Mouse (Mus musculus) embryonic facial prominence, embryonic 11.5 days (tissue): ENCODE measurements at regions not wholly inside any gene's neighbourhood (a gene's known extent, or its start where the extent isn't known, plus 50 kb on each side); places are given as distances from the start of the nearest gene placed in this dataset.

Source experiments
- ATAC-seq: fragments of 200-750 bp; cut with Nextera tagmentation; replicated peaks from 2 replicates; pipeline ENCODE4 v1.8.0; 2017; ENCODE audit warnings: low read depth; ENCODE audit not compliant: insufficient number of reproducible peaks, low FRiP score, low TSS enrichment
- DNase-seq: peaks from one replicate; pipeline ENCODE4 v3.0.0-alpha.2; 2015; ENCODE audit warnings: low spot score
- H3K27ac ChIP-seq: fragments of 300-500 bp; sonication (generic); replicated peaks from 2 replicates; pipeline ENCODE4 v1.5.1; 2014; ENCODE audit warnings: mild to moderate bottlenecking, low read depth, low read length, control low read depth
- H3K27me3 ChIP-seq: fragments of 300-500 bp; sonication (generic); 2 replicates; pipeline ENCODE4 v1.6.1; 2014; ENCODE audit warnings: mild to moderate bottlenecking, low read length, moderate library complexity, mixed read lengths; ENCODE audit not compliant: control insufficient read depth, insufficient read depth
- H3K36me3 ChIP-seq: fragments of 300-500 bp; sonication (generic); replicated peaks from 2 replicates; pipeline ENCODE4 v1.6.1; 2014; ENCODE audit warnings: low read depth, mild to moderate bottlenecking, low read length, moderate library complexity, mixed read lengths; ENCODE audit not compliant: control insufficient read depth, insufficient read depth
- H3K4me1 ChIP-seq: fragments of 300-500 bp; sonication (generic); 2 replicates; pipeline ENCODE4 v1.6.1; 2014; ENCODE audit warnings: low read length, mixed read lengths; ENCODE audit not compliant: control insufficient read depth, insufficient read depth
- H3K4me2 ChIP-seq: fragments of 300-500 bp; sonication (generic); 2 replicates; pipeline ENCODE4 v1.6.1; 2014; ENCODE audit warnings: low read depth, mild to moderate bottlenecking, control low read depth, low read length, moderate library complexity
- H3K4me3 ChIP-seq: fragments of 300-500 bp; sonication (generic); 2 replicates; pipeline ENCODE4 v1.5.1; 2014; ENCODE audit warnings: low read depth, low read length, control low read depth
- H3K9ac ChIP-seq: fragments of 300-500 bp; sonication (generic); replicated peaks from 2 replicates; pipeline ENCODE4 v1.6.1; 2014; ENCODE audit warnings: mild to moderate bottlenecking, control low read depth, low read length
- H3K9me3 ChIP-seq: fragments of 300-500 bp; sonication (generic); replicated peaks from 2 replicates; pipeline ENCODE4 v1.6.1; 2016; ENCODE audit warnings: mild to moderate bottlenecking, low read length, inconsistent platforms, mixed read lengths; ENCODE audit not compliant: control insufficient read depth
- WGBS: fragments of 180-500 bp; shearing (Covaris S2); extraction: QIAGEN DNeasy Blood & Tissue Kit; methylation state at CpG from one replicate; pipeline ENCODE4 v1.1.7; 2014; 5-methylcytosine and 5-hydroxymethylcytosine counted together

- Histone ChIP-seq H3K4me2 (no peak overlapping the region), H3K27me3 (no peaks in the 10 kb centered on the region), H3K4me3 (no peak overlapping the region), H3K36me3 (no peaks in the 10 kb centered on the region), H3K4me1 (no peaks in the 10 kb centered on the region), H3K9me3 (no peaks in the 10 kb centered on the region), H3K9ac (no peak overlapping the region), H3K27ac (no peak overlapping the region)
- ATAC-seq (peak; percentile 52; the same call in 1 of the 2 replicates), DNase-seq (no peak)
- WGBS: 36% methylated on average over 4 of the region's 4 CpGs
These were observed 179.2 kb upstream of the Tbc1d5 start for GRCm38 (mm10) chr17:51358362-51358739.

GRCm38 (mm10) chr17:51357690-51358361, 178.7 kb upstream of the Tbc1d5 start:
- no peak overlapping the region for H3K9ac ChIP-seq
- H3K4me1 ChIP-seq: no peaks in the 10 kb centered on the region
- H3K4me2 ChIP-seq: no peak overlapping the region
- H3K9me3 ChIP-seq: no peaks in the 10 kb centered on the region
- ATAC-seq: no peak
- no peaks in the 10 kb centered on the region for H3K27me3 ChIP-seq
- no peak overlapping the region for H3K4me3 ChIP-seq
- no peak for DNase-seq
- H3K27ac ChIP-seq: no peak overlapping the region
- no peaks in the 10 kb centered on the region for H3K36me3 ChIP-seq
- WGBS: 72% methylated on average over 5 of the region's 5 CpGs

GRCm38 (mm10) chr17:51356447-51356846, 177.3 kb upstream of the Tbc1d5 start:
- Histone ChIP-seq H3K27me3 (no peaks in the 10 kb centered on the region), H3K27ac (no peak overlapping the region), H3K36me3 (no peaks in the 10 kb centered on the region), H3K4me2 (no peak overlapping the region), H3K4me3 (no peak overlapping the region), H3K4me1 (no peaks in the 10 kb centered on the region), H3K9me3 (no peaks in the 10 kb centered on the region), H3K9ac (no peak overlapping the region)
- DNase-seq (no peak), ATAC-seq (no peak)
- WGBS: 84% methylated on average over 8 of the region's 8 CpGs

GRCm38 (mm10) chr17:51321868-51322267, 142.7 kb upstream of the Tbc1d5 start:
- no peak for ATAC-seq
- Histone ChIP-seq H3K9ac (no peak overlapping the region), H3K9me3 (no peaks in the 10 kb centered on the region), H3K27me3 (no peaks in the 10 kb centered on the region), H3K4me2 (no peak overlapping the region), H3K36me3 (no peaks in the 10 kb centered on the region), H3K27ac (no peak overlapping the region), H3K4me1 (no peaks in the 10 kb centered on the region), H3K4me3 (no peak overlapping the region)
- WGBS: 80% methylated on average over 7 of the region's 7 CpGs
- no peak for DNase-seq

- H3K27ac ChIP-seq: no peak overlapping the region
- 80% methylated on average over 5 of the region's 5 CpGs for WGBS
These were observed 141.9 kb upstream of the Tbc1d5 start for GRCm38 (mm10) chr17:51321025-51321424.

GRCm38 (mm10) chr17:51304964-51305363, 125.8 kb upstream of the Tbc1d5 start:
- DNase-seq (no peak), ATAC-seq (no peak)
- H3K4me1 ChIP-seq: no peaks in the 10 kb centered on the region
- no peak overlapping the region for H3K4me3 ChIP-seq
- H3K36me3 ChIP-seq: no peaks in the 10 kb centered on the region
- WGBS: 58% methylated on average over 14 of the region's 14 CpGs
- H3K27me3 ChIP-seq: no peaks in the 10 kb centered on the region
- H3K9me3 ChIP-seq: no peaks in the 10 kb centered on the region
- H3K4me2 ChIP-seq: no peak overlapping the region
- H3K27ac ChIP-seq: no peak overlapping the region
- no peak overlapping the region for H3K9ac ChIP-seq

More at GRCm38 (mm10) chr17:51321025-51321424, 141.9 kb upstream of the Tbc1d5 start:
- ATAC-seq (no peak), DNase-seq (no peak)
- no peaks in the 10 kb centered on the region for H3K27me3 ChIP-seq
- H3K4me1 ChIP-seq: no peaks in the 10 kb centered on the region
- H3K9ac ChIP-seq: no peak overlapping the region
- no peak overlapping the region for H3K4me3 ChIP-seq
- H3K4me2 ChIP-seq: no peak overlapping the region
- H3K36me3 ChIP-seq: no peaks in the 10 kb centered on the region
- H3K9me3 ChIP-seq: no peaks in the 10 kb centered on the region

GRCm38 (mm10) chr17:51290741-51291140, 111.6 kb upstream of the Tbc1d5 start:
- ATAC-seq (no peak), DNase-seq (no peak)
- H3K36me3 ChIP-seq: no peaks in the 10 kb centered on the region
- H3K27me3 ChIP-seq: no peaks in the 10 kb centered on the region
- WGBS: 93% methylated on average over 1 of the region's 1 CpGs
- H3K27ac ChIP-seq: no peak overlapping the region
- H3K4me1 ChIP-seq: no peaks in the 10 kb centered on the region
- no peaks in the 10 kb centered on the region for H3K9me3 ChIP-seq
- no peak overlapping the region for H3K4me2 ChIP-seq
- no peak overlapping the region for H3K9ac ChIP-seq
- H3K4me3 ChIP-seq: no peak overlapping the region

GRCm38 (mm10) chr17:51288751-51289150, 109.6 kb upstream of the Tbc1d5 start:
- Histone ChIP-seq H3K36me3 (no peaks in the 10 kb centered on the region), H3K9ac (no peak overlapping the region), H3K9me3 (no peaks in the 10 kb centered on the region), H3K4me1 (no peaks in the 10 kb centered on the region), H3K4me2 (no peak overlapping the region), H3K27ac (no peak overlapping the region), H3K27me3 (no peaks in the 10 kb centered on the region), H3K4me3 (no peak overlapping the region)
- DNase-seq (no peak), ATAC-seq (no peak)
- 70% methylated on average over 7 of the region's 7 CpGs for WGBS
